Mouse (Mus musculus) spleen, adult 2 months (tissue): ENCODE results near the gene Mrps18a. TPM values are rescaled to one million over a fixed set of nuclear protein-coding genes. Genes with fewer than 3 reads are reported as not detected.

ENCODE experiments used
- DNase-seq, 2 experiments: peaks; one replicate each; pipeline versions ENCODE4 v3.0.0 to v3.0.0-alpha.2; 2012 to 2021; ENCODE audit warnings: low spot score in 2 of 2, low read depth in 1 of 2
- H3K27ac ChIP-seq: fragments of 200-500 bp; 2 replicates; pipeline ENCODE4 v1.5.1; 2012; ENCODE audit warnings: low read length, inconsistent platforms; ENCODE audit not compliant: insufficient read depth
- H3K27me3 ChIP-seq: fragments of 200-500 bp; 2 replicates; pipeline ENCODE4 v1.6.1; 2012; ENCODE audit warnings: mild to moderate bottlenecking, moderate library complexity, low read length, inconsistent platforms; ENCODE audit not compliant: control insufficient read depth, insufficient read depth
- H3K36me3 ChIP-seq: fragments of 200-500 bp; 2 replicates; pipeline ENCODE4 v1.6.1; 2012; ENCODE audit warnings: mild to moderate bottlenecking, low read length, inconsistent platforms; ENCODE audit not compliant: control insufficient read depth, insufficient read depth
- H3K4me1 ChIP-seq: fragments of 200-500 bp; 2 replicates; pipeline ENCODE4 v1.6.1; 2011; ENCODE audit warnings: inconsistent platforms; ENCODE audit not compliant: control insufficient read depth, insufficient read depth, insufficient read length
- H3K4me3 ChIP-seq: fragments of 200-500 bp; 2 replicates; pipeline ENCODE4 v1.5.1; 2011; ENCODE audit warnings: mild to moderate bottlenecking, inconsistent platforms; ENCODE audit not compliant: insufficient read depth, insufficient read length; ENCODE audit errors: extremely low read depth
- CTCF ChIP-seq: fragments of 200-500 bp; IDR thresholded peaks from 2 replicates; pipeline ENCODE4 v1.5.1; 2011; ENCODE audit warnings: mild to moderate bottlenecking, inconsistent platforms; ENCODE audit not compliant: insufficient read depth, insufficient read length, insufficient replicate concordance; ENCODE audit errors: extremely low read depth
- POLR2A ChIP-seq: fragments of 200-500 bp; IDR thresholded peaks from 2 replicates; pipeline ENCODE4 v1.6.1; 2011; ENCODE audit warnings: low read depth, low read length, inconsistent platforms
- WGBS: fragments of 180-500 bp; shearing (Covaris S2); methylation state at CpG from one replicate; pipeline ENCODE4 v1.1.7; 2018; 5-methylcytosine and 5-hydroxymethylcytosine counted together
- polyA plus RNA-seq: library from polyadenylated mRNA; depleted of rRNA; stranded (reverse); fragments of >200 nt; gene quantifications from 2 replicates; pipeline ENCODE4 v1.2.3, GENCODE M21; 2012

Mrps18a gene
- polyA plus RNA-seq, 1 experiment = 29.7 TPM

GRCm38 (mm10) chr17:46098525-46098924, 12.3 kb upstream of the Mrps18a start:
- TF ChIP-seq POLR2A = no peak
- no peak for TF ChIP-seq CTCF
- Histone ChIP-seq H3K27ac (no peak overlapping the region), H3K36me3 (no peaks in the 10 kb centered on the region), H3K4me1 (no peaks in the 10 kb centered on the region), H3K4me3 (no peak overlapping the region), H3K27me3 (no peaks in the 10 kb centered on the region)
- 80% methylated on average over 8 of the region's 8 CpGs for WGBS
- DNase-seq = no peak

- TF ChIP-seq POLR2A (no peak), CTCF (no peak)
- peaks cover 4% of the 10 kb centered on the region; the same call in 1 of the 2 replicates for H3K4me1 ChIP-seq
- H3K4me3 ChIP-seq = no peak overlapping the region
- no peaks in the 10 kb centered on the region for H3K27me3 ChIP-seq
- no peaks in the 10 kb centered on the region for H3K36me3 ChIP-seq
- 92% methylated on average over 9 of the region's 9 CpGs for WGBS
- H3K27ac ChIP-seq = no peak overlapping the region
- no peak for DNase-seq
Observed at GRCm38 (mm10) chr17:46101906-46102305, 8.9 kb upstream of the Mrps18a start.

GRCm38 (mm10) chr17:46102608-46103159, 8.1 kb upstream of the Mrps18a start:
- Histone ChIP-seq H3K27ac (no peak overlapping the region), H3K4me3 (no peak overlapping the region), H3K4me1 (peaks cover 4% of the 10 kb centered on the region; the same call in 1 of the 2 replicates), H3K27me3 (no peaks in the 10 kb centered on the region), H3K36me3 (no peaks in the 10 kb centered on the region)
- 85% methylated on average over 8 of the region's 8 CpGs for WGBS
- no peak for DNase-seq
- no peak for TF ChIP-seq CTCF
- no peak for TF ChIP-seq POLR2A

GRCm38 (mm10) chr17:46104487-46104886, 6.3 kb upstream of the Mrps18a start:
- H3K27ac ChIP-seq = no peak overlapping the region; the same call in 1 of the 2 replicates
- WGBS = 6% methylated on average over 12 of the region's 12 CpGs

GRCm38 (mm10) chr17:46108286-46108685, 2.5 kb upstream of the Mrps18a start:
- WGBS = 76% methylated on average over 4 of the region's 4 CpGs
- DNase-seq = no peak
- no peak for TF ChIP-seq POLR2A
- TF ChIP-seq CTCF = no peak
- Histone ChIP-seq H3K36me3 (no peaks in the 10 kb centered on the region; the same call in 1 of the 2 replicates), H3K27me3 (no peaks in the 10 kb centered on the region), H3K27ac (no peak overlapping the region), H3K4me3 (no peak overlapping the region), H3K4me1 (peaks cover 4% of the 10 kb centered on the region; the same call in 1 of the 2 replicates)

More at GRCm38 (mm10) chr17:46104487-46104886, 6.3 kb upstream of the Mrps18a start:
- Histone ChIP-seq H3K4me1 (peaks cover 4% of the 10 kb centered on the region; the same call in 1 of the 2 replicates), H3K4me3 (no peak overlapping the region), H3K36me3 (no peaks in the 10 kb centered on the region), H3K27me3 (no peaks in the 10 kb centered on the region)
- TF ChIP-seq POLR2A (no peak), CTCF (no peak)
- no peak for DNase-seq

DNA sequence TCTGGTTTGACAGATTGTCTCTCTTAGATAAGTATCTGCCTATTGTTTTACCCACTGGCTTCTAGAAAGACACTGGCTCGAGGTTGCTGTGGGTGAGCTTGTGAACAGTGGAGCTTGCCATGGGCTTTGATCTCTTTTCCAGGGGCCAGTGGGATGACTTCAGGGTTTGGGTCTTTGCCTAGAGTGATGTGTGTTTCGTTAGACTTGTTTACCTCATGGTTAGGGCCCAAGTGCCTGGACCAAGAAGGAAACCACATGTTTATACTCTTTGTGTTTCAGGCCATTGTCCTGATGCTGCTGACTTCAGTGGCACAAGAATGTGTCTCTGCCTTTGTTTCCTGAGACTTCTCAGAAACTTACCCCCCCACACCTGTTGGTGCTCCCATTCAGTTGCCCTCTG, 4.7 kb downstream of the Mrps18a start:
- Histone ChIP-seq H3K36me3 (peaks cover 15% of the 10 kb centered on the region), H3K4me1 (no peaks in the 10 kb centered on the region), H3K27ac (no peak overlapping the region), H3K27me3 (no peaks in the 10 kb centered on the region), H3K4me3 (no peak overlapping the region)
- TF ChIP-seq CTCF = no peak
- TF ChIP-seq POLR2A = no peak
- 68% methylated on average over 2 of the region's 2 CpGs for WGBS
- DNase-seq = no peak

GRCm38 (mm10) chr17:46116138-46116537, 5.4 kb downstream of the Mrps18a start:
- no peak for TF ChIP-seq POLR2A
- no peak for TF ChIP-seq CTCF

More at GRCm38 (mm10) chr17:46116138-46116537, 5.4 kb downstream of the Mrps18a start:
- WGBS = 91% methylated on average over 11 of the region's 11 CpGs
- Histone ChIP-seq H3K4me1 (no peaks in the 10 kb centered on the region), H3K36me3 (peaks cover 15% of the 10 kb centered on the region), H3K27ac (no peak overlapping the region), H3K4me3 (no peak overlapping the region), H3K27me3 (no peaks in the 10 kb centered on the region)
- no peak for DNase-seq
